Mouse (Mus musculus) MEL (cell line): ENCODE measurements at regions not wholly inside any gene's neighbourhood (a gene's known extent, or its start where the extent isn't known, plus 50 kb on each side); places are given as distances from the start of the nearest gene placed in this dataset.

Experiments used
- BHLHE40 ChIP-seq: IDR thresholded peaks from 2 replicates; pipeline ENCODE4 v1.6.1; 2012; ENCODE audit warnings: low read depth, mild to moderate bottlenecking, inconsistent platforms, low read length, improper control_type of control experiment, borderline replicate concordance
- CHD2 ChIP-seq: IDR thresholded peaks from 2 replicates; pipeline ENCODE4 v1.6.1; 2011; ENCODE audit warnings: low read length, improper control_type of control experiment
- CTCF ChIP-seq, 3 experiments: IDR thresholded peaks in 2 of 3; conservative IDR thresholded peaks in 1 of 3; 2 replicates each; pipeline ENCODE4 v1.5.1; 2011 to 2012; ENCODE audit warnings: low read length in 3 of 3, low read depth in 2 of 3, mild to moderate bottlenecking in 2 of 3, improper control_type of control experiment in 1 of 3, inconsistent platforms in 1 of 3, mixed read lengths in 1 of 3, moderate library complexity in 1 of 3; ENCODE audit not compliant: control insufficient read depth in 1 of 3, insufficient read depth in 1 of 3, poor library complexity in 1 of 3, severe bottlenecking in 1 of 3
- ELF1 ChIP-seq: IDR thresholded peaks from 2 replicates; pipeline ENCODE4 v1.6.1; 2014; ENCODE audit warnings: low read depth, mild to moderate bottlenecking, inconsistent platforms, low read length, improper control_type of control experiment, moderate library complexity
- ETS1 ChIP-seq: IDR thresholded peaks from 2 replicates; pipeline ENCODE4 v1.6.1; 2012; ENCODE audit warnings: low read depth, mild to moderate bottlenecking, inconsistent platforms, low read length, improper control_type of control experiment, moderate library complexity
- GABPA ChIP-seq: IDR thresholded peaks from 2 replicates; pipeline ENCODE4 v1.6.1; 2012; ENCODE audit warnings: low read depth, mild to moderate bottlenecking, inconsistent platforms, low read length, improper control_type of control experiment, moderate library complexity
- GATA1 ChIP-seq: IDR thresholded peaks from 2 replicates; pipeline ENCODE4 v1.6.1; 2011; ENCODE audit warnings: low read depth, low read length, improper control_type of control experiment
- HCFC1 ChIP-seq: IDR thresholded peaks from 2 replicates; pipeline ENCODE4 v1.6.1; 2012; ENCODE audit warnings: low read depth, mild to moderate bottlenecking, inconsistent platforms, low read length, improper control_type of control experiment, moderate library complexity
- MXI1 ChIP-seq: IDR thresholded peaks from 2 replicates; pipeline ENCODE4 v1.6.1; 2011; ENCODE audit warnings: mild to moderate bottlenecking, low read depth, low read length, improper control_type of control experiment
- POLR2A ChIP-seq, 2 experiments: IDR thresholded peaks; 2 replicates each; pipeline ENCODE4 v1.6.1; 2011 to 2012; ENCODE audit warnings: low read length in 2 of 2, mild to moderate bottlenecking in 2 of 2, control low read depth in 1 of 2, improper control_type of control experiment in 1 of 2, low read depth in 1 of 2, moderate library complexity in 1 of 2; ENCODE audit not compliant: control insufficient read depth in 1 of 2, insufficient read depth in 1 of 2, poor library complexity in 1 of 2
- POLR2AphosphoS2 ChIP-seq: IDR thresholded peaks from 2 replicates; pipeline ENCODE4 v1.6.1; 2011; ENCODE audit warnings: low read length, improper control_type of control experiment
- RAD21 ChIP-seq: IDR thresholded peaks from 2 replicates; pipeline ENCODE4 v1.6.1; 2011; ENCODE audit warnings: mild to moderate bottlenecking, low read depth, low read length, improper control_type of control experiment
- USF2 ChIP-seq, 2 experiments: IDR thresholded peaks; 2 replicates each; pipeline ENCODE4 v1.6.1; 2011 to 2012; ENCODE audit warnings: improper control_type of control experiment in 2 of 2, low read length in 2 of 2, borderline replicate concordance in 1 of 2, inconsistent platforms in 1 of 2, low read depth in 1 of 2, mild to moderate bottlenecking in 1 of 2; ENCODE audit not compliant: insufficient read depth in 1 of 2

DNA sequence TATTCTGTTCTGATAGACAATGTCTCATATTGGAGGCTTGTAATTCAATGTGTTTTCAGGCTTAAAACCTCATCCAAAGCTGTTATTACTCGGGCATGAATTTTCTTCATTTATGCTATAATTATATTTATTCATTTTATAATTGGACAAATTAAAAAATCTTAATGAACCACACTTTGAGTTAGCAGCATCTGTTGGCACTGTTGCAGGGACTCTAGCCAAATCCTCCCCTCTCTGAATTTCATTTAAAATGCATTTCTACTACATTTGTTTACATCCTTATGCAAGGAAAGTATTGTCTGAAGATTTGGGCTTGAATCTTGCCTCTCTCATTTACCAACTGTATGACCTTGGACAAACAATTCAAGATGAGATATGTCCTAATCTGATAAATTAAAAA, 874.2 kb upstream of the Kirrel3 start:
- TF ChIP-seq CTCF (IDR thresholded peaks at IDR 0.05 in 2 of 3, conservative IDR thresholded peaks at IDR 0.05 in 1 of 3; ENCODE audit: control insufficient read depth in 1 of 3, insufficient read depth in 1 of 3, low read depth in 2 of 3, low read length in 3 of 3, poor library complexity in 1 of 3, severe bottlenecking in 1 of 3) (no peak), CHD2 (no peak), POLR2A (IDR thresholded peaks at IDR 0.05; ENCODE audit: control insufficient read depth in 1 of 2, insufficient read depth in 1 of 2, low read depth in 1 of 2, low read length in 2 of 2, poor library complexity in 1 of 2) (no peak), GABPA (no peak), BHLHE40 (no peak), GATA1 (no peak), USF2 (IDR thresholded peaks at IDR 0.05; ENCODE audit: borderline replicate concordance in 1 of 2, insufficient read depth in 1 of 2, low read depth in 1 of 2, low read length in 2 of 2) (no peak), MXI1 (no peak), POLR2AphosphoS2 (no peak), ELF1 (no peak), ETS1 (no peak), RAD21 (no peak), HCFC1 (no peak)
